Mouse (Mus musculus): ENCODE results near the gene Gcnt7. TPM values are rescaled to one million over a fixed set of nuclear protein-coding genes. Genes with fewer than 3 reads are reported as not detected.
A peak's percentile ranks its signal among the peaks of the same experiment; 100 is the strongest.

The Gcnt7 gene
- polyA plus RNA-seq, 1 experiment from 2014 or later, result 1.8 TPM

DNA sequence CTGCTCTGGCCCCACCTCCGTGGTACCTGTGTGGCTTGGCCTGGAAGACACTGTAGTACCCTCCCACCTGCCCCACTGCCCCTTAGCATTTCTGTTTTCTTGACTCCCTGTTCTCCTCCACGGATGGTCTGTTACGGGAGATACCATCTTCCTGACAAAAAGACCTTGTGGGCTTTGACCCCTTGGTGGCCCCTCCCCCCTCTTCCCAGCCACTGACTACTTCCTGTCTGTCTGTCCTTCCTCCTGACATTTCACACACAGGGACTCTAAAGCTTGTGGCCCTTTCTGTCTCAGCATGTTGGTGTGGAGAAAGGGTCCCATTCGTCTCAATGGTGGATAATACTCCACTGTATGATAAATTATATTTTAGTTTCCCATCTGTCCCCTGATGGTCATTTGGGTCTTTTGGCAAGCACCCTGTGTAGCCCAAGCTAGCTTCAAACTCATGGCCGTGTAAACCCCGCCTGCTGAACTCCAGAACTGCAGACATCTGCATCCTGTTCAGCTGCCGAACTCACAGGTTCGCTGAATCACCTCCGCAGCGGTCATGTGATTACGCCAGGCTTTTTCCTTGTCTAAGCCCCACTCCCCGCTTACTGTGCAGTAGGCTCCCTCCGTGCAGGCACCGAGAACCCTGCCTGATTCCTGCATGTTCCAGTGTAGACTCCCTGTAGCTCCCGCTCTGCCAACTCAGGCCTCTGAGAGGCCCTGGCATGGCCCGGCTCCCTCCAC, 23.4 kb upstream of the Gcnt7 start:
- Histone ChIP-seq H3K36me3 (ENCODE audit: control insufficient read depth, insufficient read depth, low read length) (no peaks in the 10 kb centered on the region), H3K9ac (ENCODE audit: low read length) (no peak overlapping the region), H3K27me3 (ENCODE audit: control insufficient read depth, insufficient read depth, low read length) (no peaks in the 10 kb centered on the region), H3K4me3 (replicated peaks; ENCODE audit: low read length) (no peak overlapping the region), H3K4me1 (ENCODE audit: control insufficient read depth, insufficient read depth, low read length) (0 out of 2 replicates have a peak, but pooled peaks cover 4% of the 10 kb centered on the region), H3K4me2 (ENCODE audit: low read depth, low read length) (no peak overlapping the region), H3K27ac (ENCODE audit: low read length) (no peak overlapping the region), H3K9me3 (replicated peaks; ENCODE audit: control insufficient read depth, low read length) (no peaks in the 10 kb centered on the region)
- 82% methylated on average over 16 of the region's 16 CpGs for WGBS
- ATAC-seq (ENCODE audit: insufficient read depth, low FRiP score), result no peak

- Histone ChIP-seq H3K9ac (ENCODE audit: low read length) (no peak overlapping the region), H3K4me1 (ENCODE audit: control insufficient read depth, insufficient read depth, low read length) (0 out of 2 replicates have a peak, but pooled peaks cover 4% of the 10 kb centered on the region), H3K4me3 (replicated peaks; ENCODE audit: low read length) (no peak overlapping the region), H3K4me2 (ENCODE audit: low read depth, low read length) (no peak overlapping the region), H3K27me3 (ENCODE audit: control insufficient read depth, insufficient read depth, low read length) (no peaks in the 10 kb centered on the region; the same call in 1 of the 2 replicates), H3K9me3 (replicated peaks; ENCODE audit: control insufficient read depth, low read length) (no peaks in the 10 kb centered on the region), H3K27ac (ENCODE audit: low read length) (no peak overlapping the region), H3K36me3 (ENCODE audit: control insufficient read depth, insufficient read depth, low read length) (no peaks in the 10 kb centered on the region)
- WGBS, result 64% methylated on average over 7 of the region's 7 CpGs
- no peak for ATAC-seq (ENCODE audit: insufficient read depth, low FRiP score)
These were observed 21.9 kb upstream of the Gcnt7 start for GRCm38 (mm10) chr2:172480296-172480695.

GRCm38 (mm10) chr2:172477860-172478259, 19.5 kb upstream of the Gcnt7 start:
- no peak overlapping the region for H3K4me2 ChIP-seq (ENCODE audit: low read depth, low read length)
- peak overlapping the region; percentile 9; the same call in 1 of the 2 replicates for H3K9ac ChIP-seq (ENCODE audit: low read length)
- H3K4me1 ChIP-seq (ENCODE audit: control insufficient read depth, insufficient read depth, low read length), result 0 out of 2 replicates have a peak, but pooled peaks cover 3% of the 10 kb centered on the region
- H3K36me3 ChIP-seq (ENCODE audit: control insufficient read depth, insufficient read depth, low read length), result no peaks in the 10 kb centered on the region
- H3K27ac ChIP-seq (ENCODE audit: low read length), result no peak overlapping the region
- no peak overlapping the region for H3K4me3 ChIP-seq (replicated peaks; ENCODE audit: low read length)
- no peaks in the 10 kb centered on the region for H3K9me3 ChIP-seq (replicated peaks; ENCODE audit: control insufficient read depth, low read length)
- ATAC-seq (ENCODE audit: insufficient read depth, low FRiP score), result 0 out of 2 replicates have a peak, but pooled peaks have one; percentile 26
- WGBS, result 5% methylated on average over 2 of the region's 2 CpGs
- H3K27me3 ChIP-seq (ENCODE audit: control insufficient read depth, insufficient read depth, low read length), result no peaks in the 10 kb centered on the region; the same call in 1 of the 2 replicates

DNA sequence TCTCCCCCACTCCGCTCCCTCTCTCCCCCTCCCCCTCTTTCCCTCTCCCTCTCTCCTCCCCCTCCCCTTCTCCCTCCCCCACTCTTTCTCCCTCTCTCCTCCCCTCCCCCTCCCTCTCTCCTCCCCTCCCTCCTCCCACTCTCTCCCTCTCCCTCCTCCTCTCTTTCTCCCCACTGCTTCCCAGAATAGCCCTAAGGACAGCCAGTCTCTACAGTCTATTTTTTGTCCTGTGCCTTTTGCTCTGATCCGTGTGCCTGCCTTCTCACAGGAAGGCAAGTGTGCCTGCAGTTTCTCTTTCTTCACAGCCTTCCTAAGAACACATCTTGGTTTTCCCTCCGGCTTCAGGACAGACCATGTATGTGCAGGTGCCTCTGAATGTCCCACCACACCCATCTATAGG, 19.0 kb upstream of the Gcnt7 start:
- Histone ChIP-seq H3K4me1 (ENCODE audit: control insufficient read depth, insufficient read depth, low read length) (0 out of 2 replicates have a peak, but pooled peaks cover 3% of the 10 kb centered on the region), H3K36me3 (ENCODE audit: control insufficient read depth, insufficient read depth, low read length) (no peaks in the 10 kb centered on the region), H3K27me3 (ENCODE audit: control insufficient read depth, insufficient read depth, low read length) (no peaks in the 10 kb centered on the region; the same call in 1 of the 2 replicates), H3K4me2 (ENCODE audit: low read depth, low read length) (no peak overlapping the region), H3K27ac (ENCODE audit: low read length) (no peak overlapping the region), H3K9me3 (replicated peaks; ENCODE audit: control insufficient read depth, low read length) (no peaks in the 10 kb centered on the region), H3K9ac (ENCODE audit: low read length) (peak overlapping the region; percentile 9), H3K4me3 (replicated peaks; ENCODE audit: low read length) (no peak overlapping the region)
- 39% methylated on average over 3 of the region's 3 CpGs for WGBS
- ATAC-seq (ENCODE audit: insufficient read depth, low FRiP score), result no peak

DNA sequence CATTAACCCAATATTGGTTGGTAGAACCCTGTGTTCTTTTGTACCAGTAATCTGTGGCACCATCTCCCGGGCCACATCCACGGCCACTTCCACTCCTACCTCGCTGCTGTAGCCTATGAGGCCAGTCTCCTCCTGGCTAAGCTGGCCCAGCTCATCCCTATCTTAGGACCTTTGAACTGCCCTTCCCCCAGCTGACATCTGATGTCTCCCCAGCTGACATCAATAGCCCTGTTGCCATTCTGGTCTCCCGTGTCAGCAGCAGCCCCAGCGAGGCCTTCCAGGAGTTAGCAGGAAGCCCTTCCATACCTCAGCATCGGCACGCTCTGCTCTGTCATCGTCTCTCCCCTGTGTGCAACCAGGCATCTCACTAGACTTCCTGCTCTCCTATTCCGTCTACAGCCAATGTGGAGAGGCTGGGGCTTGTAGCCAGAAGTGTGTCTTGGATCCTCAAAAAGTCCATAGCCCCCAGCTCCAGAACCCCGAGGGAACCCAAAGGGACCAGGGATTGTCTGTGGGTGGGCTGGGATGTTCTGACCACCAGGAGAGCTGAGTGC, 18.4 kb upstream of the Gcnt7 start:
- 0 out of 2 replicates have a peak, but pooled peaks cover 3% of the 10 kb centered on the region for H3K4me1 ChIP-seq (ENCODE audit: control insufficient read depth, insufficient read depth, low read length)
- no peak overlapping the region for H3K9ac ChIP-seq (ENCODE audit: low read length)
- H3K27me3 ChIP-seq (ENCODE audit: control insufficient read depth, insufficient read depth, low read length), result no peaks in the 10 kb centered on the region; the same call in 1 of the 2 replicates
- H3K36me3 ChIP-seq (ENCODE audit: control insufficient read depth, insufficient read depth, low read length), result no peaks in the 10 kb centered on the region
- H3K27ac ChIP-seq (ENCODE audit: low read length), result no peak overlapping the region
- WGBS, result 25% methylated on average over 10 of the region's 10 CpGs
- H3K4me2 ChIP-seq (ENCODE audit: low read depth, low read length), result no peak overlapping the region
- H3K4me3 ChIP-seq (replicated peaks; ENCODE audit: low read length), result no peak overlapping the region
- H3K9me3 ChIP-seq (replicated peaks; ENCODE audit: control insufficient read depth, low read length), result no peaks in the 10 kb centered on the region
- ATAC-seq (ENCODE audit: insufficient read depth, low FRiP score), result no peak

GRCm38 (mm10) chr2:172474970-172475369, 16.6 kb upstream of the Gcnt7 start:
- Histone ChIP-seq H3K9ac (ENCODE audit: low read length) (no peak overlapping the region), H3K4me2 (ENCODE audit: low read depth, low read length) (no peak overlapping the region), H3K9me3 (replicated peaks; ENCODE audit: control insufficient read depth, low read length) (no peaks in the 10 kb centered on the region), H3K4me3 (replicated peaks; ENCODE audit: low read length) (no peak overlapping the region), H3K27ac (ENCODE audit: low read length) (no peak overlapping the region), H3K36me3 (ENCODE audit: control insufficient read depth, insufficient read depth, low read length) (no peaks in the 10 kb centered on the region), H3K4me1 (ENCODE audit: control insufficient read depth, insufficient read depth, low read length) (0 out of 2 replicates have a peak, but pooled peaks cover 3% of the 10 kb centered on the region), H3K27me3 (ENCODE audit: control insufficient read depth, insufficient read depth, low read length) (no peaks in the 10 kb centered on the region; the same call in 1 of the 2 replicates)
- no peak for ATAC-seq (ENCODE audit: insufficient read depth, low FRiP score)
- 32% methylated on average over 6 of the region's 6 CpGs for WGBS

- WGBS, result 38% methylated on average over 8 of the region's 8 CpGs
- Histone ChIP-seq H3K9me3 (replicated peaks; ENCODE audit: control insufficient read depth, low read length) (no peaks in the 10 kb centered on the region), H3K4me3 (replicated peaks; ENCODE audit: low read length) (no peak overlapping the region), H3K27me3 (ENCODE audit: control insufficient read depth, insufficient read depth, low read length) (no peaks in the 10 kb centered on the region; the same call in 1 of the 2 replicates), H3K4me1 (ENCODE audit: control insufficient read depth, insufficient read depth, low read length) (0 out of 2 replicates have a peak, but pooled peaks cover 3% of the 10 kb centered on the region), H3K9ac (ENCODE audit: low read length) (no peak overlapping the region), H3K4me2 (ENCODE audit: low read depth, low read length) (no peak overlapping the region), H3K27ac (ENCODE audit: low read length) (peak overlapping the region; percentile 34), H3K36me3 (ENCODE audit: control insufficient read depth, insufficient read depth, low read length) (peaks cover 5% of the 10 kb centered on the region; the same call in 1 of the 2 replicates)
- ATAC-seq (ENCODE audit: insufficient read depth, low FRiP score), result no peak
These were observed 15.2 kb upstream of the Gcnt7 start for GRCm38 (mm10) chr2:172473591-172473990.

DNA sequence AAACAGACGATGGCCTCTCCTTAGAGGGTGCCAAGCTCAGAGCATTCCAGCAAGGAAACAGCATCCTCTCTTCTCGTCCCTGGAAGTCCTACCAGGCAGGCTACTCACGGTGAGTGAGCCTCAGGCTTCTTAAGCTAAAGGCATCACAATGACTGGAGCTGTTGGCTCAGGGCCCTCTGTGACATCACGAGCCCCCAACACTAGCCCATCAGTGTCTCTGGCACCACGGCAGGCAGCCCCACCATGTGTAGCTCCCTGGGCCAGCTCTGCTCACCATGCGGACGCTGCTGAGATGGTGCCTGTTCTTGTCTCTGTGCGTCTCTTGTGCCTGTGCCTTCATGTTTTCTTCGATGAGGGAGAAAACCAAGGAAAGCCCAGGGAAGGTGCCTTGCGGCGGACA, 13.9 kb upstream of the Gcnt7 start, which contains the start of gene Fam209:
Fam209 (plus strand) TSS at position 203 of the 400 bp plus-strand sequence.
- Histone ChIP-seq H3K27me3 (ENCODE audit: control insufficient read depth, insufficient read depth, low read length) (no peaks in the 10 kb centered on the region; the same call in 1 of the 2 replicates), H3K9ac (ENCODE audit: low read length) (no peak within 1 kb of the TSS), H3K9me3 (replicated peaks; ENCODE audit: control insufficient read depth, low read length) (no peaks in the 10 kb centered on the region), H3K4me2 (ENCODE audit: low read depth, low read length) (no peak within 1 kb of the TSS), H3K36me3 (ENCODE audit: control insufficient read depth, insufficient read depth, low read length) (peaks cover 8% of the 10 kb centered on the region; the same call in 1 of the 2 replicates), H3K4me3 (replicated peaks; ENCODE audit: low read length) (no peak within 1 kb of the TSS), H3K27ac (ENCODE audit: low read length) (peak within 1 kb of the TSS; percentile 34), H3K4me1 (ENCODE audit: control insufficient read depth, insufficient read depth, low read length) (0 out of 2 replicates have a peak, but pooled peaks cover 3% of the 10 kb centered on the region)
- ATAC-seq (ENCODE audit: insufficient read depth, low FRiP score), result no peak
- 88% methylated on average over 11 of the region's 11 CpGs for whole genome bisulfite sequencing

GRCm38 (mm10) chr2:172468346-172468819, 10.0 kb upstream of the Gcnt7 start:
- WGBS, result 81% methylated on average over 11 of the region's 11 CpGs
- Histone ChIP-seq H3K27me3 (ENCODE audit: control insufficient read depth, insufficient read depth, low read length) (no peaks in the 10 kb centered on the region), H3K4me1 (ENCODE audit: control insufficient read depth, insufficient read depth, low read length) (0 out of 2 replicates have a peak, but pooled peaks cover 3% of the 10 kb centered on the region), H3K4me2 (ENCODE audit: low read depth, low read length) (no peak overlapping the region), H3K9ac (ENCODE audit: low read length) (no peak overlapping the region), H3K9me3 (replicated peaks; ENCODE audit: control insufficient read depth, low read length) (no peaks in the 10 kb centered on the region), H3K36me3 (ENCODE audit: control insufficient read depth, insufficient read depth, low read length) (peaks cover 25% of the 10 kb centered on the region), H3K27ac (ENCODE audit: low read length) (no peak overlapping the region), H3K4me3 (replicated peaks; ENCODE audit: low read length) (no peak overlapping the region)
- peak; percentile 61 for ATAC-seq (ENCODE audit: insufficient read depth, low FRiP score)
